Mouse (Mus musculus) liver, embryonic 14.5 days (tissue): Measurements from ENCODE around the gene St14.

Experiments
- CTCF ChIP-seq: IDR thresholded peaks from 2 replicates; pipeline ENCODE4 v1.5.1; 2016; ENCODE audit warnings: antibody characterized with exemption, low read depth, control low read depth
- EP300 ChIP-seq: IDR thresholded peaks from 2 replicates; pipeline ENCODE4 v1.6.1; 2016; ENCODE audit warnings: antibody characterized with exemption, low read depth

DNA sequence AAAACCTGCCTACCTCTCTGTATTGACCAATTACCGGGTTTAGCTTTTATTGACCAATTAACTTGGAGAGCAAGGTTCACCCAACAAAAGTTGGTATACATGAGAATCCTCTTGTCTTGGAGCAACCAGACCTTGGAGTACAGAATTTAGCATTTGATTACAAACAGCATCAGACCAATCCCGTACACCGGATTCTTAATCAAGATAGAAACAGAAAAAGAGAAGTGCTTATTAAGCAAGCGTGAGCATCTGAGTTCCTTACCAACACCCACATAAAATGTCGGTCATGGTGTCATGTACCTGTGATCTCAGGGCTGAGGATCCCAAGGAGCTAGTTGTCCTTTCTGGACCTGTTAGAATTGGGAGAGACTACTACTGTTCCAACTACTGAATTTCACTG is 81.4 kb downstream of the St14 start:
- TF ChIP-seq CTCF (no peak), EP300 (no peak)
